Mouse (Mus musculus): ENCODE results near the gene Klhl11.

GRCm38 (mm10) chr11:100442625-100443024 is 29.9 kb downstream of the Klhl11 start:
- TF ChIP-seq CTCF (IDR thresholded peaks at IDR 0.05; ENCODE audit: extremely low read depth, insufficient read depth, insufficient read length, insufficient replicate concordance) (no peak), POLR2A (IDR thresholded peaks at IDR 0.05; ENCODE audit: low read depth, low read length) (no peak)
